Mouse (Mus musculus) stomach, embryonic 16.5 days (tissue): ENCODE measurements around the gene Rpl3. TPM values are rescaled to one million over a fixed set of nuclear protein-coding genes. Genes with fewer than 3 reads are reported as not detected.

Experiments
- ATAC-seq: fragments of 200-750 bp; cut with Nextera tagmentation; 2 replicates; pipeline ENCODE4 v1.8.0; 2017; ENCODE audit warnings: moderate number of reproducible peaks, moderate TSS enrichment; ENCODE audit not compliant: insufficient read depth, low FRiP score
- H3K27ac ChIP-seq: fragments of 300-500 bp; sonication (generic); 2 replicates; pipeline ENCODE4 v1.5.1; 2014; ENCODE audit warnings: low read length
- H3K27me3 ChIP-seq: fragments of 300-500 bp; sonication (generic); 2 replicates; pipeline ENCODE4 v1.6.1; 2014; ENCODE audit warnings: low read length, control low read depth, mixed read lengths; ENCODE audit not compliant: control insufficient read depth, insufficient read depth
- H3K36me3 ChIP-seq: fragments of 300-500 bp; sonication (generic); 2 replicates; pipeline ENCODE4 v1.6.1; 2014; ENCODE audit warnings: low read length; ENCODE audit not compliant: control insufficient read depth, insufficient read depth
- H3K4me1 ChIP-seq: fragments of 300-500 bp; sonication (generic); 2 replicates; pipeline ENCODE4 v1.6.1; 2014; ENCODE audit warnings: low read length, control low read depth, mixed read lengths; ENCODE audit not compliant: control insufficient read depth, insufficient read depth
- H3K4me2 ChIP-seq: fragments of 300-500 bp; sonication (generic); 2 replicates; pipeline ENCODE4 v1.6.1; 2014; ENCODE audit warnings: low read depth, low read length, mixed read lengths
- H3K4me3 ChIP-seq: fragments of 300-500 bp; sonication (generic); replicated peaks from 2 replicates; pipeline ENCODE4 v1.5.1; 2014; ENCODE audit warnings: mild to moderate bottlenecking, low read length
- H3K9ac ChIP-seq: fragments of 300-500 bp; sonication (generic); 2 replicates; pipeline ENCODE4 v1.6.1; 2014; ENCODE audit warnings: low read length
- H3K9me3 ChIP-seq: fragments of 300-500 bp; sonication (generic); replicated peaks from 2 replicates; pipeline ENCODE4 v1.6.1; 2016; ENCODE audit warnings: low read length, control low read depth; ENCODE audit not compliant: control insufficient read depth
- WGBS: fragments of 180-500 bp; shearing (Covaris S2); extraction: QIAGEN DNeasy Blood & Tissue Kit; methylation state at CpG from one replicate; pipeline ENCODE4 v1.1.7; 2014; 5-methylcytosine and 5-hydroxymethylcytosine counted together
- polyA plus RNA-seq: library from polyadenylated mRNA; unstranded; fragments of >200 nt; fragmentation: Nextera tagmentation; extraction: Ambion mirVana; gene quantifications from 2 replicates; pipeline ENCODE4 v1.2.1, GENCODE M21; 2015

The Rpl3 gene
- polyA plus RNA-seq, 1 experiment from 2014 or later, result 1,068 TPM

DNA sequence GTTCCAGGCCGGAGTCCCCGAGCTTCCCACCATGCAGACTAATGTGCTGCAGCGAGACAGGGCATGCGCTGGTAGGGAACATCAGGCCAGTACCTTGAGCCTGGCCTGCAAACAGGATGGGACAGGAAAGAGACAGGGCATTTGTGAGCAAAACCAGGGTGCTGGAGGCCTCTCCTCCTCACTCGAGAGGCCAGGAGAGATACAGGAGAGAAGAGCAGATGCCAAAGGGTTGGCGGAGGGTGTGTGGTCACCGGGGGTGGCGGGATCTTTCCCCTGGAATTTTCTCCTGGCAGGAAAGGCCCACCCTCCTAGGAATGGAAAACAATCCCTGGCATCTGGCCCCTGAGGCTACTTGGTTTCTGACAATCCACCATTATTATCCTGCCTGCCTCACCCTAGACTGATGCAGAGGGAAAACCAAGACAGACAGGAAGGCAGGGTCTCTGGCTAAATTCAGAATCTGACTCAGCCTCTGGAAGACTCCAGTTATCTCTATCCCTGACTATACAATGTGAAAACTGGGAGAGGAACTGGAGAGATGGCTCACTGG is 21.5 kb downstream of the Rpl3 start:
- Histone ChIP-seq H3K9ac (no peak overlapping the region), H3K4me2 (no peak overlapping the region), H3K4me1 (no peaks in the 10 kb centered on the region), H3K27ac (no peak overlapping the region), H3K4me3 (no peak overlapping the region), H3K9me3 (no peaks in the 10 kb centered on the region), H3K27me3 (no peaks in the 10 kb centered on the region), H3K36me3 (no peaks in the 10 kb centered on the region)
- ATAC-seq, result no peak
- 62% methylated on average over 8 of the region's 8 CpGs for WGBS

DNA sequence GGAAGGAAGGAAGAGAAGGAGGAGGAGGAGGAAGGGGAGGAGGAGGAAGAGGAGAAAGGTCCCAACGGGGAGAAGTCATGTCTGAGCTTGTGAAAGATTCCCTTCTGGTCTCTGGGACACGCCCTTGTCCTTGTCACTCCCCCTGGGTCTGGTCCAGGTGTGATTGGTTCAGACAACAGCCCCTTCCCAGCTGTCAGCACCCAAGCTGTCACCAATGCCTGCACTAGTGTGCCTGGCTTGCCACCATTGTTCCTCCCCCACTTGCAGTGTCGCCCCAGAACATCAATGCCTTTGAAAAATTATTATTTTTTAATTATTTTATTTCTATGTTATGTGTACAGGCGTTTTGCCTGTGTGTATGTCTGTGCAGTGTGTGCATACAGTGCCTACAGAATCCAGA is 22.5 kb downstream of the Rpl3 start:
- 53% methylated on average over 4 of the region's 4 CpGs for WGBS
- Histone ChIP-seq H3K9me3 (no peaks in the 10 kb centered on the region), H3K27ac (no peak overlapping the region), H3K4me2 (no peak overlapping the region), H3K36me3 (no peaks in the 10 kb centered on the region), H3K4me1 (no peaks in the 10 kb centered on the region), H3K9ac (no peak overlapping the region), H3K27me3 (no peaks in the 10 kb centered on the region), H3K4me3 (no peak overlapping the region)
- no peak for ATAC-seq

DNA sequence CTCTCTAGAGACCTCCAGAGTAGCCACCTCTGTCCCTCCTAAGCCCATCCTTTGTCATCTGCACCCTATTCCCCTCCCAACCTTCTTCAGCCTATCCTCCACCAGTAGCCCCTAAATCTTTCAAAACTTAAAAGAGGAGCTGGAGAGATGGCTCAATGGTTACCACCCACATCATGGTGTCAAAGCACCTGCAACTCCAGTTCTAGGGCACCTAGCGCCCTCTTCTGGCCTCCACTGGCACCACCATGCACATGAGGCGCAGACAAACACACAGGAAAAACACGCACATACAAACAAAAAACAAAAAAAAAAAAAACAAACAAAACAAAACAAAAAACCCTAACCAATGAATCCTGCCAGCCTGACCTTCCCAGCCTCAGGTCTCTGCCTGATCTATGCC is 25.1 kb downstream of the Rpl3 start:
- WGBS, result 54% methylated on average over 3 of the region's 3 CpGs
- ATAC-seq, result no peak
- no peaks in the 10 kb centered on the region for H3K27me3 ChIP-seq

DNA sequence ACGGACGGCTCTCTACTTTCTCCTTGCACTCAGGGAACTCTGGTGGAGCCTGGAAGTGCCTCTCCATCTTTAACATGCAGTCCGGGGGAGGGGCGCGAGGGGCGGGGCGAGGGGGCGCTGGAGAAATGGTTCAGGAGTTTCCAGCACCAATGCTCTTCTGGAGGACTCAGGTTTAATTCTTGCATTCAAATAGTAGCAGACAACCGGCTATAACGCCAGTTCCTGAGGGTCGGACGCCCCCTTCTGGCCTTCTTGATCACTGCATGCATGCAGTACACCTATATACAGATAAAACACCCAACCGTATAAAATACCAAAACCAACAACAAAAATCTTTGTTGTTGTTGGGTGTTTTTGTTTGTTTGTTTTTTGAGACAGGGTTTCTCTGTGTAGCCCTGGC is 26.3 kb downstream of the Rpl3 start:
- ATAC-seq, result no peak
- Histone ChIP-seq H3K27me3 (no peaks in the 10 kb centered on the region), H3K4me1 (0 out of 2 replicates have a peak, but pooled peaks cover 5% of the 10 kb centered on the region), H3K4me3 (no peak overlapping the region), H3K36me3 (no peaks in the 10 kb centered on the region), H3K9me3 (no peaks in the 10 kb centered on the region), H3K4me2 (no peak overlapping the region), H3K27ac (no peak overlapping the region), H3K9ac (no peak overlapping the region)
- WGBS, result 13% methylated on average over 13 of the region's 13 CpGs

More for the DNA sequence above, 25.1 kb downstream of the Rpl3 start:
- Histone ChIP-seq H3K4me1 (0 out of 2 replicates have a peak, but pooled peaks cover 5% of the 10 kb centered on the region), H3K4me3 (no peak overlapping the region), H3K27ac (no peak overlapping the region), H3K9ac (no peak overlapping the region), H3K9me3 (no peaks in the 10 kb centered on the region), H3K36me3 (no peaks in the 10 kb centered on the region), H3K4me2 (no peak overlapping the region)

DNA sequence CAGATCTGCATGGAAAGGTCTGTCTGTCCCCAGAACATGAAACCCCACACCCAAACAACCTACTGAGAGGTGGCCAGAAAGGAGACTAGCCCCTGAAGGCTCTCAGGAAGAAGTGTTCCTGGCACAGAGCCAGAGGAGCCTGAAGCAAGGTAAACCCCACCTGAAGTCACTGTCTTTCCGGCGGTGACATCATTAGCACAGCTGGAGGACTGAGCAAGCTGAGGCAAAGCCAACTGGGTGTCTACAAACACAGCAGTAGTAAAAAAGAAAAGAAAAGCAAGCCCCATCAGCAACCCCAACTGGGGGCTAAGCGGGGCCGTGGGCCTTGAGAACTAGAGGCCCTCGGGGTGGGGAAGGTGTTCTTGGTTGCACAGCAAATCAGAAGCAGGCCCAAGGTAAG is 26.7 kb downstream of the Rpl3 start:
- no peak for ATAC-seq
- no peaks in the 10 kb centered on the region for H3K27me3 ChIP-seq

DNA sequence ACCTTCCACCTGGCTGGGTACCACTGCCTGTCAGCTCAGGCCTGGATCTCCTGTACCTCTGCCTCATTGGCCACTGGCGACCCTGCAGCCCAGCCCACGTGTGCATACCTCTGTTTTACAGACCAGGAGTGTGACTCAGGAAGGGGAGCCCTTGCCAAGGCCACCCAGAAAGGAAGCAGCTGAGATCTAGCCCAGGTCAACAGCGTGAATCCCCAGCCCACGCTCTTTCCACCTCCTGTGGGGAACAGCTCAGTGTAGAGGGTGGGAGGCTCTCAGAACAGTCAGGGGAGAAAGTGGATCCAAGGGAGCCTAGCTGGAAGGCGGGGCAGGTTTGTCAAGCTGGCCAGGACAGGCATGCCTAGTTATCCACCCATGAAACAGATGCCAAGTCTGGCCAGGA is 28.8 kb downstream of the Rpl3 start:
- Histone ChIP-seq H3K4me2 (no peak overlapping the region), H3K36me3 (no peaks in the 10 kb centered on the region), H3K4me3 (no peak overlapping the region), H3K9me3 (no peaks in the 10 kb centered on the region), H3K27ac (no peak overlapping the region), H3K27me3 (no peaks in the 10 kb centered on the region), H3K9ac (no peak overlapping the region), H3K4me1 (0 out of 2 replicates have a peak, but pooled peaks cover 5% of the 10 kb centered on the region)
- ATAC-seq, result no peak
- WGBS, result 38% methylated on average over 5 of the region's 5 CpGs

More for the DNA sequence above, 26.7 kb downstream of the Rpl3 start:
- no peak overlapping the region for H3K4me3 ChIP-seq
- no peak overlapping the region for H3K27ac ChIP-seq
- 0 out of 2 replicates have a peak, but pooled peaks cover 5% of the 10 kb centered on the region for H3K4me1 ChIP-seq
- H3K9ac ChIP-seq, result no peak overlapping the region
- WGBS, result 68% methylated on average over 5 of the region's 5 CpGs
- H3K36me3 ChIP-seq, result no peaks in the 10 kb centered on the region
- H3K9me3 ChIP-seq, result no peaks in the 10 kb centered on the region
- H3K4me2 ChIP-seq, result no peak overlapping the region

DNA sequence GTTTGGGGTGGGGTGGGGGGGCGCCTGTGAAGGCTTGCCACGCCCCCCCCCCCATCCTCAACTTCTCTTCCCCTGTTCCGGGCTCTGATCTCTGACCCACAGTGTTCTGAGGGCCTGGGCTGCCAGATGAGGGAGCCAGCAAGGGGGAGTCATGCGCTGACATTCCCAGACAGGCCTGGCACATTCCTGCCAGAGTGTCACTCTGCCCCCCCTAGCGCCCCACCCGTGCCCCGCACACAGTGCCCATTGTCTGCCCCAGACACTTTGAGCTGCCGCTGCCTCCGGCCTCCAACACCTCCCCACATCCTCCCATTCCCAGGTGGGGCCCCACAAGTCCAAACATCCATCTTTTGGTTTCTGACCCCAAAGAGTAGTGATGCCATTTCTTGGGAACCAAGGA is 29.3 kb downstream of the Rpl3 start:
- Histone ChIP-seq H3K4me2 (no peak overlapping the region), H3K9me3 (no peaks in the 10 kb centered on the region), H3K9ac (no peak overlapping the region), H3K4me1 (0 out of 2 replicates have a peak, but pooled peaks cover 5% of the 10 kb centered on the region), H3K27ac (no peak overlapping the region), H3K36me3 (no peaks in the 10 kb centered on the region), H3K27me3 (no peaks in the 10 kb centered on the region), H3K4me3 (no peak overlapping the region)
- WGBS, result 55% methylated on average over 7 of the region's 9 CpGs
- no peak for ATAC-seq

DNA sequence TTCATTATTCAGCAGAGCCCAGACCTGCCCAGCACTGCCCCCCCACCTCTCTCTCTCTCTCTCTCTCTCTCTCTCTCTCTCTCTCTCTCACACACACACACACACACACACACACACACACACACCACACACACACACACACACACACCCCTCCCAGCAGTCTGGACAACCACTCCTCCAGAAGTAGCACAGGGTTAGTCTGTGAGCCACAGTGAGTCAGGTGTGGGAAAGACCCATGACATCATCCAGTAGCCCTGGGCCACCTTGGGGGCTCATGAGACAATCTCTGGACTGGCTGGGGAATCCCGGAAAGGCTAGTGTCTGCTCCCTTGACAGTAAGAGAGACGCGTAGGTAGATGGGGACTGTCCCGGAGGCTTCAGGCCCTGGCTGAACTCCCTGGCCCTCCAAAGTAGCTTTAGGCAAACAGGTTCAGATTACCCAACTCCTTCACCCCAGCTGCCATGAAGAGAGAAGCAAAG is 30.6 kb downstream of the Rpl3 start:
- H3K4me1 ChIP-seq, result 0 out of 2 replicates have a peak, but pooled peaks cover 5% of the 10 kb centered on the region
- no peak overlapping the region for H3K27ac ChIP-seq
- H3K9me3 ChIP-seq, result no peaks in the 10 kb centered on the region
- WGBS, result 79% methylated on average over 4 of the region's 4 CpGs
- H3K4me2 ChIP-seq, result no peak overlapping the region
- H3K36me3 ChIP-seq, result no peaks in the 10 kb centered on the region
- no peaks in the 10 kb centered on the region for H3K27me3 ChIP-seq
- no peak overlapping the region for H3K4me3 ChIP-seq
- H3K9ac ChIP-seq, result no peak overlapping the region
- ATAC-seq, result no peak

DNA sequence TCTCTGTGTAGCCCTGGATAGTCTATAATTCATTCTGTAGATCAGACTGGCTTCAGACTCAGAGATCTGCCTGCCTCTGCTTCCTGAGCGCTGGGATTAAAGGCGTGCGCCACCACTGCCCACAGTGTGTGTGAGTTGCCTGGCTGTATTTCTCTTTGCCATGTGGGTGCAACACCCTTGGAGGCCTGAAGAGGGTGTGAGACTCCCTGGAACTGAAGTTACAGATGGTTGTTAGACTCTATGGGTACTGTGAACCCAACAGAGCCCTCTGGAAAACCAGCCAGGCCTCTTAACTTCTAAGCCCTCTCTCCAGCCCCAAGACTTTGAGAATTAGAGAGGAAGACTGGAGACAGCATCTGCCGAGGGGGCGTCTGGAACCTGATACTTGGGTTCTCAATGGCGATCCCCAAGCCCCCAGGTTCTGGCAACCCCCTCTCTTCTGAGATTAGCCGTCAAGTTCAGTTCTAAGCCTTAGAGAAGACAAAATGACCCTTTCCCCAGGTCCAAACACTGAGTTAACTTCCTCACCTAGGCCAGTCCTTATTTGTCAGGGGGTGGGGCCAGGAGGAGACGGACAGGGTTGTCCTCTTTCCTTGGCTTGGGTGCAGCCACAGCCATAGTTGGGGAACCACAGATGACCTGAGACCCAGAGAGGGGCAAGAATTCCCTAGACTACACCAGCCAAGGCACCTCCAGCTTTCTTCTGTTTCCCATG is 31.2 kb downstream of the Rpl3 start:
- Histone ChIP-seq H3K4me1 (0 out of 2 replicates have a peak, but pooled peaks cover 5% of the 10 kb centered on the region), H3K27ac (no peak overlapping the region), H3K9me3 (no peaks in the 10 kb centered on the region), H3K36me3 (no peaks in the 10 kb centered on the region), H3K27me3 (no peaks in the 10 kb centered on the region), H3K4me2 (no peak overlapping the region), H3K9ac (no peak overlapping the region), H3K4me3 (no peak overlapping the region)
- WGBS, result 91% methylated on average over 8 of the region's 8 CpGs
- no peak for ATAC-seq
